Mouse (Mus musculus) C2C12 (cell line): ENCODE measurements around the gene Akap12. TPM values are rescaled to one million over a fixed set of nuclear protein-coding genes. Genes with fewer than 3 reads are reported as not detected.

Experiments used
- H3K27me3 ChIP-seq: one replicate; pipeline ENCODE4 v1.6.1; 2011; ENCODE audit not compliant: control insufficient read depth, insufficient read depth, insufficient read length
- H3K36me3 ChIP-seq: one replicate; pipeline ENCODE4 v1.6.1; 2011; ENCODE audit not compliant: control insufficient read depth, insufficient read depth
- H3K4me3 ChIP-seq: one replicate; pipeline ENCODE4 v1.5.1; 2011; ENCODE audit warnings: mild to moderate bottlenecking, control low read depth; ENCODE audit not compliant: poor library complexity, insufficient read depth, severe bottlenecking
- H3K79me2 ChIP-seq: one replicate; pipeline ENCODE4 v1.6.1; 2011; ENCODE audit not compliant: control insufficient read depth, insufficient read depth
- H3K79me3 ChIP-seq: one replicate; pipeline ENCODE4 v1.6.1; 2011; ENCODE audit warnings: low read depth, control low read depth
- H3ac ChIP-seq: one replicate; pipeline ENCODE3; 2011; ENCODE audit warnings: low read depth; ENCODE audit not compliant: control insufficient read depth, insufficient read length
- CEBPB ChIP-seq: IDR thresholded peaks from one replicate; pipeline ENCODE4 v1.6.1; 2011; ENCODE audit warnings: low read depth, mild to moderate bottlenecking, control low read depth, moderate library complexity
- CTCF ChIP-seq: IDR thresholded peaks from one replicate; pipeline ENCODE4 v1.5.1; 2011; ENCODE audit not compliant: control insufficient read depth, insufficient read depth, insufficient read length
- FOSL1 ChIP-seq: IDR thresholded peaks from one replicate; pipeline ENCODE4 v1.8.0; 2011; ENCODE audit warnings: mild to moderate bottlenecking, low read length; ENCODE audit not compliant: poor library complexity, insufficient read depth, severe bottlenecking
- MAX ChIP-seq: IDR thresholded peaks from one replicate; pipeline ENCODE4 v1.6.1; 2011; ENCODE audit warnings: mild to moderate bottlenecking, control low read depth
- MYOD1 ChIP-seq: IDR thresholded peaks from one replicate; pipeline ENCODE4 v1.6.1; 2011; ENCODE audit warnings: low read depth; ENCODE audit not compliant: control insufficient read depth, insufficient read length
- MYOG ChIP-seq: IDR thresholded peaks from one replicate; pipeline ENCODE4 v1.6.1; 2011; ENCODE audit not compliant: control insufficient read depth, insufficient read length; ENCODE audit errors: extremely low read depth
- USF1 ChIP-seq: IDR thresholded peaks from one replicate; pipeline ENCODE4 v1.6.1; 2011; ENCODE audit warnings: low read depth, mild to moderate bottlenecking, control low read depth, moderate library complexity
- polyA plus RNA-seq: library from polyadenylated mRNA; unstranded; fragments of >200 nt; fragmentation: generic; extraction: Trizol; gene quantifications from one replicate; pipeline ENCODE4 v1.2.1, GENCODE M21; 2012; ENCODE audit warnings: missing spikeins

The Akap12 gene
- polyA plus RNA-seq, 1 experiment = 4.7 TPM

- no peaks in the 10 kb centered on the region for H3K27me3 ChIP-seq
- no peak overlapping the region for H3ac ChIP-seq
- H3K79me3 ChIP-seq = no peaks in the 10 kb centered on the region
- no peak overlapping the region for H3K4me3 ChIP-seq
- no peak for TF ChIP-seq CEBPB
- no peak for TF ChIP-seq CTCF
- no peak for TF ChIP-seq MYOD1
- TF ChIP-seq FOSL1 = no peak
- no peak for TF ChIP-seq USF1
- no peak for TF ChIP-seq MYOG
- no peak for TF ChIP-seq MAX
- no peaks in the 10 kb centered on the region for H3K79me2 ChIP-seq
- H3K36me3 ChIP-seq = no peaks in the 10 kb centered on the region
Measured at GRCm38 (mm10) chr10:4268140-4268539, 2.0 kb downstream of the Akap12 start.

DNA sequence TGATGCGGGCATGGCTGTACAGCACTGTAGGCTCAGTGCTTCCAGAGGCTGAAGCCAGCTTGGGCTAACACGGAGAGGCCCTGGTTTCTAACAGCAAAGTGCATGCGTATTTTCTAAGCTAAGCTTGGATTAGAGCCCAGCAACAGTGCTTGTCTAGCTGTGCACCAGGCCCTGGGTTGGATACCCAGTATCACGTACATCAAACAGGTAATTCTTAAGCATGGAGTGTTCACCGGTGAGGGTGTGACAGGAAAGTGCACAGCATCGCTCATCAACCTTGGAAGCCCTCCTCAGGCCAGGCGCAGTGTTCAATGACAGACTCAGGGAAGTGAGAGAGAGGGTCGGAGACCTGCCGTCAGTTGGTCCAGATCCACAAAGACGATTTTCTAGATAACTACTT is 9.4 kb downstream of the Akap12 start:
- Histone ChIP-seq H3K27me3 (no peaks in the 10 kb centered on the region), H3K36me3 (no peaks in the 10 kb centered on the region), H3K4me3 (no peak overlapping the region), H3K79me2 (no peaks in the 10 kb centered on the region), H3K79me3 (no peaks in the 10 kb centered on the region), H3ac (no peak overlapping the region)
- no peak for TF ChIP-seq USF1
- no peak for TF ChIP-seq MYOD1
- no peak for TF ChIP-seq CEBPB
- TF ChIP-seq MAX = no peak
- no peak for TF ChIP-seq CTCF
- TF ChIP-seq FOSL1 = no peak
- no peak for TF ChIP-seq MYOG

GRCm38 (mm10) chr10:4276081-4276480 is 9.9 kb downstream of the Akap12 start:
- no peaks in the 10 kb centered on the region for H3K79me3 ChIP-seq
- H3K4me3 ChIP-seq = no peak overlapping the region
- H3K79me2 ChIP-seq = no peaks in the 10 kb centered on the region
- no peak overlapping the region for H3ac ChIP-seq
- TF ChIP-seq MAX (no peak), CTCF (no peak), MYOG (no peak), FOSL1 (no peak), MYOD1 (no peak), USF1 (no peak)
- no peaks in the 10 kb centered on the region for H3K27me3 ChIP-seq
- no peaks in the 10 kb centered on the region for H3K36me3 ChIP-seq

- TF ChIP-seq FOSL1 = no peak
- TF ChIP-seq MAX = no peak
- TF ChIP-seq CEBPB = no peak
- no peak for TF ChIP-seq MYOG
- TF ChIP-seq USF1 = no peak
- TF ChIP-seq MYOD1 = no peak
- no peak for TF ChIP-seq CTCF
- no peak overlapping the region for H3K4me3 ChIP-seq
- H3K36me3 ChIP-seq = no peaks in the 10 kb centered on the region
- H3K79me3 ChIP-seq = no peaks in the 10 kb centered on the region
- no peaks in the 10 kb centered on the region for H3K79me2 ChIP-seq
- H3K27me3 ChIP-seq = no peaks in the 10 kb centered on the region
- H3ac ChIP-seq = no peak overlapping the region
Measured at GRCm38 (mm10) chr10:4278041-4278440, 11.9 kb downstream of the Akap12 start.

- TF ChIP-seq CEBPB (no peak), FOSL1 (no peak), MYOD1 (no peak), CTCF (no peak), MYOG (no peak)
- no peak overlapping the region for H3ac ChIP-seq
- no peak overlapping the region for H3K4me3 ChIP-seq
- no peaks in the 10 kb centered on the region for H3K79me2 ChIP-seq
- H3K79me3 ChIP-seq = no peaks in the 10 kb centered on the region
- H3K36me3 ChIP-seq = no peaks in the 10 kb centered on the region
- H3K27me3 ChIP-seq = no peaks in the 10 kb centered on the region
Measured at GRCm38 (mm10) chr10:4282395-4282794, 16.2 kb downstream of the Akap12 start.

DNA sequence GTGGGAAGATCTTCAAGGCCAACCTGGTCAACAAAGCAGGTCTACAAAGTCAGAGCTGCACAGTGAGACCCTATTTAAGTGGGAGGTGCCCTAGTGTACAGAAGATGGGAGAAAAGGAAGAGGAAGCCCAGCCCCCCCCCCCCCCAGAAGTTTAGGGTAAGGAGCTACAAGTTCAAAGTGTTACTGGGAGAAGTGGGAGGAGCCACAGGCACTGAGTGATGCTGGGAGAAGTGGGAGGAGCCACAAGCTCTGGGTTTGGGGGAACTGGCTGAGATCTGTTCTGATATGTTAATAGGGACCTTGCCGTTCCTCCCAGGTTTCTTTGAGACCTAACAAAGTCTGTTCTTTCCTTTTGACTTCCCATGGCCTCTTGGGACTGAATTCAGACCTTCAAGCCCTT is 18.6 kb downstream of the Akap12 start:
- Histone ChIP-seq H3K79me2 (no peaks in the 10 kb centered on the region), H3K79me3 (no peaks in the 10 kb centered on the region), H3K36me3 (no peaks in the 10 kb centered on the region), H3ac (no peak overlapping the region), H3K4me3 (no peak overlapping the region), H3K27me3 (no peaks in the 10 kb centered on the region)
- TF ChIP-seq MYOG = no peak
- no peak for TF ChIP-seq MYOD1
- TF ChIP-seq MAX = no peak
- no peak for TF ChIP-seq USF1
- TF ChIP-seq CEBPB = no peak
- TF ChIP-seq CTCF = no peak
- TF ChIP-seq FOSL1 = no peak
